Mouse (Mus musculus) heart, embryonic 10.5 days (tissue): Measurements from ENCODE around the gene Ccdc142. TPM values are rescaled to one million over a fixed set of nuclear protein-coding genes. Genes with fewer than 3 reads are reported as not detected.
A peak's percentile ranks its signal among the peaks of the same experiment; 100 is the strongest.

Experiments
- DNase-seq: peaks from one replicate; pipeline ENCODE4 v3.0.0-alpha.2; 2017; ENCODE audit warnings: low spot score
- H3K27ac ChIP-seq: fragments of 300-500 bp; sonication (generic); 2 replicates; pipeline ENCODE4 v1.5.1; 2016; ENCODE audit warnings: mild to moderate bottlenecking
- H3K27me3 ChIP-seq: fragments of 300-500 bp; sonication (generic); 2 replicates; pipeline ENCODE4 v1.6.1; 2016; ENCODE audit warnings: mild to moderate bottlenecking; ENCODE audit not compliant: poor library complexity, insufficient read depth, severe bottlenecking
- H3K36me3 ChIP-seq: fragments of 300-500 bp; sonication (generic); 2 replicates; pipeline ENCODE4 v1.6.1; 2016; ENCODE audit warnings: mild to moderate bottlenecking, moderate library complexity
- H3K4me1 ChIP-seq: fragments of 300-500 bp; sonication (generic); 2 replicates; pipeline ENCODE4 v1.6.1; 2016; ENCODE audit warnings: mild to moderate bottlenecking
- H3K4me3 ChIP-seq: fragments of 300-500 bp; sonication (generic); 2 replicates; pipeline ENCODE4 v1.5.1; 2016; ENCODE audit warnings: mild to moderate bottlenecking, moderate library complexity
- H3K9me3 ChIP-seq: fragments of 300-500 bp; sonication (generic); 2 replicates; pipeline ENCODE4 v1.6.1; 2016; ENCODE audit warnings: mild to moderate bottlenecking, moderate library complexity
- WGBS: fragments of 180-500 bp; shearing (Covaris S2); methylation state at CpG from one replicate; pipeline ENCODE4 v1.1.7; 2016; 5-methylcytosine and 5-hydroxymethylcytosine counted together
- polyA plus RNA-seq: library from polyadenylated mRNA; unstranded; fragments of >200 nt; fragmentation: Nextera tagmentation; extraction: Ambion mirVana; gene quantifications from 2 replicates; pipeline ENCODE4 v1.2.1, GENCODE M21; 2016

The Ccdc142 gene
- polyA plus RNA-seq, 1 experiment from 2014 or later, result 1.8 TPM

- no peak for DNase-seq
Measured at GRCm38 (mm10) chr6:83115682-83116372, 14.4 kb downstream of the Ccdc142 start.

GRCm38 (mm10) chr6:83116373-83117164, 15.2 kb downstream of the Ccdc142 start:
- Histone ChIP-seq H3K4me3 (peak overlapping the region; percentile 92), H3K36me3 (peaks cover 30% of the 10 kb centered on the region), H3K27me3 (no peaks in the 10 kb centered on the region), H3K9me3 (no peaks in the 10 kb centered on the region), H3K27ac (peak overlapping the region; percentile 89), H3K4me1 (peaks cover 43% of the 10 kb centered on the region)
- WGBS, result 76% methylated on average over 11 of the region's 11 CpGs
- no peak for DNase-seq

More at GRCm38 (mm10) chr6:83115682-83116372, 14.4 kb downstream of the Ccdc142 start:
- Histone ChIP-seq H3K27ac (peak overlapping the region; percentile 89), H3K36me3 (peaks cover 32% of the 10 kb centered on the region), H3K4me1 (peaks cover 44% of the 10 kb centered on the region), H3K4me3 (peak overlapping the region; percentile 92), H3K27me3 (no peaks in the 10 kb centered on the region), H3K9me3 (no peaks in the 10 kb centered on the region)
- whole genome bisulfite sequencing, result 3% methylated on average over 46 of the region's 48 CpGs

GRCm38 (mm10) chr6:83117165-83117438, 15.7 kb downstream of the Ccdc142 start:
- no peaks in the 10 kb centered on the region for H3K27me3 ChIP-seq
- no peak overlapping the region for H3K27ac ChIP-seq
- no peaks in the 10 kb centered on the region for H3K9me3 ChIP-seq
- no peak for DNase-seq
- WGBS, result 81% methylated on average over 4 of the region's 4 CpGs
- H3K4me3 ChIP-seq, result 0 out of 2 replicates have a peak overlapping the region, but pooled peaks have one; percentile 92
- peaks cover 45% of the 10 kb centered on the region for H3K4me1 ChIP-seq
- H3K36me3 ChIP-seq, result peaks cover 30% of the 10 kb centered on the region

GRCm38 (mm10) chr6:83117616-83118015, 16.2 kb downstream of the Ccdc142 start:
- Histone ChIP-seq H3K4me3 (no peak overlapping the region), H3K36me3 (peaks cover 30% of the 10 kb centered on the region), H3K27me3 (no peaks in the 10 kb centered on the region), H3K27ac (no peak overlapping the region), H3K9me3 (no peaks in the 10 kb centered on the region), H3K4me1 (peaks cover 50% of the 10 kb centered on the region)
- WGBS, result 92% methylated on average over 13 of the region's 13 CpGs
- DNase-seq, result no peak

DNA sequence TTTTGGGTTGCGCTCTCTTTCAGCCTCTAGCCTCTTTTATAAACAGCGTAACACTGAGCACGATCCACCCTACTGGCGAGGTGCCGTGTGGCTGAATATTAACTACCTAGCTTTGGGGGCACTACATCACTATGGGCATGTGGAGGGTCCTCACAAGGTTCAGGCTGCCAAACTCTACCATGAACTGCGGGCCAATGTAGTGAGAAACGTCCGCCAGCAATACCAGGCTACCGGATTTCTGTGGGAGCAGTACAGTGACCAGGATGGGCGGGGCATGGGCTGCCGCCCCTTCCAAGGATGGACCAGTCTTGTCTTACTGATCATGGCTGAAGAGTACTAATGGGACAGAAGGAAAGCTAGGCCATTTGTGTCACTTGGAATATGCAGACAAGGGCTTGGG, 17.0 kb downstream of the Ccdc142 start:
- H3K27ac ChIP-seq, result no peak overlapping the region
- 88% methylated on average over 11 of the region's 11 CpGs for WGBS

GRCm38 (mm10) chr6:83118825-83119733, 17.7 kb downstream of the Ccdc142 start:
- H3K36me3 ChIP-seq, result peaks cover 30% of the 10 kb centered on the region
- H3K4me3 ChIP-seq, result no peak overlapping the region
- H3K9me3 ChIP-seq, result no peaks in the 10 kb centered on the region
- peaks cover 62% of the 10 kb centered on the region for H3K4me1 ChIP-seq
- H3K27ac ChIP-seq, result peak overlapping the region; percentile 98; the same call in 1 of the 2 replicates
- no peak for DNase-seq
- no peaks in the 10 kb centered on the region for H3K27me3 ChIP-seq
- WGBS, result 84% methylated on average over 14 of the region's 14 CpGs

More for the DNA sequence above, 17.0 kb downstream of the Ccdc142 start:
- H3K9me3 ChIP-seq, result no peaks in the 10 kb centered on the region
- DNase-seq, result no peak
- H3K27me3 ChIP-seq, result no peaks in the 10 kb centered on the region
- H3K4me3 ChIP-seq, result no peak overlapping the region
- H3K36me3 ChIP-seq, result peaks cover 30% of the 10 kb centered on the region
- H3K4me1 ChIP-seq, result peaks cover 56% of the 10 kb centered on the region

DNA sequence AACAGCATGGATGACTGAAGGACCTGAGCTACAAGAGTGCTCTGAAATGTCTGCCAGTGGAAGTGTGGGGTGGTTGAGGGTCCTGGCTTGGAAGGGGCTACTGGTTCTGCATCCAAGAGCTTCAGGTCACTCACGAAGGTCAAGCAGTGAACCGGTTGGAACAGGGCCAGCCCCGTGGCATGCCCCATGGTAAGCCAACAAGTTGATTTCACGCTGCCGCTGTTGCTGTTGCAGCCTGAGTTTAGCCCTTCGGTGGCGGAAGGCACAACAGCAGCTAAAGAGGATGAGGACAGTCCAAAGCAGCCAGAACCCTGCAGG, 18.3 kb downstream of the Ccdc142 start:
- H3K27me3 ChIP-seq, result no peaks in the 10 kb centered on the region
- H3K4me1 ChIP-seq, result peaks cover 63% of the 10 kb centered on the region
- H3K36me3 ChIP-seq, result peaks cover 30% of the 10 kb centered on the region
- H3K9me3 ChIP-seq, result no peaks in the 10 kb centered on the region
- peak overlapping the region; percentile 98 for H3K27ac ChIP-seq
- 81% methylated on average over 7 of the region's 7 CpGs for WGBS
- DNase-seq, result no peak
- H3K4me3 ChIP-seq, result peak overlapping the region; percentile 91; the same call in 1 of the 2 replicates

GRCm38 (mm10) chr6:83120930-83121862, 19.8 kb downstream of the Ccdc142 start, which contains the start of gene Wbp1:
TSS of gene Wbp1 (minus strand) at chr6:83121559.
- WGBS, result under 1% methylated on average over 38 of the region's 38 CpGs
- peak; percentile 100 for DNase-seq
- Histone ChIP-seq H3K27me3 (no peaks in the 10 kb centered on the region), H3K4me1 (peaks cover 62% of the 10 kb centered on the region), H3K36me3 (peaks cover 30% of the 10 kb centered on the region), H3K27ac (peak within 1 kb of the TSS; percentile 98), H3K9me3 (no peaks in the 10 kb centered on the region), H3K4me3 (peak within 1 kb of the TSS; percentile 91)

GRCm38 (mm10) chr6:83121863-83122710, 20.7 kb downstream of the Ccdc142 start:
- Histone ChIP-seq H3K27me3 (no peaks in the 10 kb centered on the region), H3K4me3 (peak overlapping the region; percentile 91), H3K36me3 (peaks cover 26% of the 10 kb centered on the region), H3K9me3 (no peaks in the 10 kb centered on the region), H3K4me1 (peaks cover 53% of the 10 kb centered on the region), H3K27ac (peak overlapping the region; percentile 98)
- WGBS, result 1% methylated on average over 47 of the region's 52 CpGs
- DNase-seq, result no peak

DNA sequence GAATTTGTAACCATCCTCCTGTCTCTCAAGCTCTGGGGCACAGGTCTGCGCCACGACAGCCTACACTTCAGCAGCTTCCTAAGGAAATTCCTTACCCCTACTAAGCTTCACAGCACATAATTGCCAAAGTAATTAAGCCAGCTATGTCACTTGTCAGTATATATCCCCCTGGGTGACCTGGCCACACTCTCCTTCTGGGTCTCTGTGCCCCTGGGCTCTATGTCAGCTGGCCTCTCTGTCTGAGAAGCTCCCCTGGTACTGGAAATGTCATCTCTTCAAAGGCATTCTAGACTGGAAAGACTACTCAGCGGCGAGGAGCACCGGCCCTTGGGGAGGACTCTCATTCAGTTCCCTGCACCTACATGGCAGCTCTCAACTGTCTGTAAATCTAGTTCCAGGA, 21.6 kb downstream of the Ccdc142 start:
- Histone ChIP-seq H3K36me3 (peaks cover 18% of the 10 kb centered on the region), H3K9me3 (no peaks in the 10 kb centered on the region), H3K27ac (no peak overlapping the region), H3K27me3 (no peaks in the 10 kb centered on the region), H3K4me1 (peaks cover 50% of the 10 kb centered on the region), H3K4me3 (peak overlapping the region; percentile 91; the same call in 1 of the 2 replicates)
- no peak for DNase-seq
- 88% methylated on average over 5 of the region's 5 CpGs for WGBS

GRCm38 (mm10) chr6:83124851-83125312, 23.5 kb downstream of the Ccdc142 start:
- DNase-seq, result peak; percentile 95
- Histone ChIP-seq H3K27ac (peak overlapping the region; percentile 90), H3K4me1 (peaks cover 42% of the 10 kb centered on the region), H3K9me3 (no peaks in the 10 kb centered on the region), H3K4me3 (peak overlapping the region; percentile 78), H3K27me3 (no peaks in the 10 kb centered on the region), H3K36me3 (no peaks in the 10 kb centered on the region)
- under 1% methylated on average over 30 of the region's 30 CpGs for whole genome bisulfite sequencing
